Mouse (Mus musculus) monocyte, adult 5-6 weeks (primary cell): ENCODE measurements around the gene Tmem236. TPM values are rescaled to one million over a fixed set of nuclear protein-coding genes. Genes with fewer than 3 reads are reported as not detected.

Experiments used
- ATAC-seq: fragments of 153-309, 156-312 bp; replicated peaks from 2 replicates; pipeline ENCODE4 v1.8.0; 2017; ENCODE audit warnings: mild to moderate bottlenecking; ENCODE audit not compliant: low TSS enrichment, insufficient number of reproducible peaks, severe bottlenecking, poor library complexity, low FRiP score
- total RNA-seq: library from RNA; stranded (forward); fragments of 200-1000, 200-491, 200-594 nt; gene quantifications from 3 replicates; pipeline ENCODE4 v1.2.3, GENCODE M21; 2017

The Tmem236 gene
- total RNA-seq, 1 experiment from 2014 or later: not detected

- no peak for ATAC-seq
These were observed 62.6 kb downstream of the Tmem236 start for GRCm38 (mm10) chr2:14236920-14237319.

- no peak for ATAC-seq
These were observed 63.4 kb downstream of the Tmem236 start for GRCm38 (mm10) chr2:14237723-14238122.

GRCm38 (mm10) chr2:14239151-14239550, 64.8 kb downstream of the Tmem236 start:
- ATAC-seq: no peak

- ATAC-seq: no peak
These were observed 69.8 kb downstream of the Tmem236 start for GRCm38 (mm10) chr2:14244157-14244556.

- ATAC-seq: peak; percentile 55; the same call in 1 of the 2 replicates
These were observed 70.3 kb downstream of the Tmem236 start for GRCm38 (mm10) chr2:14244668-14245067.

GRCm38 (mm10) chr2:14249839-14250564, 75.7 kb downstream of the Tmem236 start:
- ATAC-seq: peak; percentile 89

GRCm38 (mm10) chr2:14251938-14252337, 77.6 kb downstream of the Tmem236 start:
- no peak for ATAC-seq

GRCm38 (mm10) chr2:14258345-14258850, 84.1 kb downstream of the Tmem236 start:
- ATAC-seq: no peak

- ATAC-seq: 0 out of 2 replicates have a peak, but pooled peaks have one; percentile 43
These were observed 87.8 kb downstream of the Tmem236 start for GRCm38 (mm10) chr2:14262090-14262489.

- ATAC-seq: no peak
These were observed 94.8 kb downstream of the Tmem236 start for GRCm38 (mm10) chr2:14269160-14269559.

Other genes starting within 250 kb of the Tmem236 start
- 0.53 to 3.6 TPM in 2 of 3 replicates, not detected in the other for gene Hacd1, start 118.4 kb upstream of the Tmem236 start, total RNA-seq
- 21.5 to 33.8 TPM (median 26.1 TPM) in 3 replicates for gene Stam, start 100.4 kb upstream of the Tmem236 start, total RNA-seq
- gene Mrc1, start 54.9 kb downstream of the Tmem236 start, total RNA-seq: 0.58 to 5.2 TPM (median 2.9 TPM) in 3 replicates
- not detected in 3 replicates for gene Slc39a12, start 213.8 kb downstream of the Tmem236 start, total RNA-seq